Mouse (Mus musculus): ENCODE data around the gene Vav2.

DNA sequence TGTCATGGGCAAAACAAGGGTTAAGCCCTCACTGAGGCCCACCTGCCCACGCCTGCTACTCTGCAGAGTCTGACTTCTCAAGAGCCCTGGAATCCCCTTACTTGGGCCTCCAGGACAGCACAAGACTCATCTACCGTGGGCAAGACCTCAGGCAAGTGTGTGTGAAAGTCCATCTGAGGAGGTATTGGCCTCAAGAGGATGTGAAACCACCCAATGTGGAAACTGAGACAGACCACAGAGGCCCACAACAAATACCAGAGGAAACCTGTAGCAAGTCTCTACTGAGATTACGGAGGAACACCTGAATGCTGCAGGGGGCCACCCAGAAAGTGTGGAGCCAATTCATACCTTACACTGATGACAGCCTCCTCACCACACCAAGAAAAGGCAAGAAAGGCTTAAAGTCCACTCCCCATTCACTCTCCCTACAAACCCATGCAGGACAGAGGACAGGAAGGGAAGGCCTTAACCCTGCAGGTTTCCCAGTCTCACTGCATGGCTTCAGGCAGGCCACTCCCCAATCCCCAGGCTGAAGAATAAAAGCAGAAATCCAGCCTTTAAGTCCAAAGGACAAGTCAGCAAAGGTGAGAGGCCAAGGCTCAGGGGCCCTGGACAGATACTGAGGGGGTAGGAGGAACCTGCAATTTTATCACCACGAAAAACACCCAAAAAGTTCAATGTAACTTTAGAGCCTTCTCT, 42.6 kb upstream of the Vav2 start:
- no peak for TF ChIP-seq POLR2A (IDR thresholded peaks at IDR 0.05; ENCODE audit: low read depth, low read length)
- no peak for TF ChIP-seq CTCF (conservative IDR thresholded peaks at IDR 0.05; ENCODE audit: insufficient read depth, insufficient read length, low read depth, low read length)
